Mouse (Mus musculus): ENCODE data around the gene Fbp1. TPM values are rescaled to one million over a fixed set of nuclear protein-coding genes. Genes with fewer than 3 reads are reported as not detected.
"Not testable (repeated sequence)": the region's sequence is repeated elsewhere in the genome, so short reads cannot be mapped to it uniquely, and the experiment has no call there.

Fbp1 gene
- 0.19 and 0.22 TPM in 2 replicates for polyA plus RNA-seq (2012; rRNA removed)

DNA sequence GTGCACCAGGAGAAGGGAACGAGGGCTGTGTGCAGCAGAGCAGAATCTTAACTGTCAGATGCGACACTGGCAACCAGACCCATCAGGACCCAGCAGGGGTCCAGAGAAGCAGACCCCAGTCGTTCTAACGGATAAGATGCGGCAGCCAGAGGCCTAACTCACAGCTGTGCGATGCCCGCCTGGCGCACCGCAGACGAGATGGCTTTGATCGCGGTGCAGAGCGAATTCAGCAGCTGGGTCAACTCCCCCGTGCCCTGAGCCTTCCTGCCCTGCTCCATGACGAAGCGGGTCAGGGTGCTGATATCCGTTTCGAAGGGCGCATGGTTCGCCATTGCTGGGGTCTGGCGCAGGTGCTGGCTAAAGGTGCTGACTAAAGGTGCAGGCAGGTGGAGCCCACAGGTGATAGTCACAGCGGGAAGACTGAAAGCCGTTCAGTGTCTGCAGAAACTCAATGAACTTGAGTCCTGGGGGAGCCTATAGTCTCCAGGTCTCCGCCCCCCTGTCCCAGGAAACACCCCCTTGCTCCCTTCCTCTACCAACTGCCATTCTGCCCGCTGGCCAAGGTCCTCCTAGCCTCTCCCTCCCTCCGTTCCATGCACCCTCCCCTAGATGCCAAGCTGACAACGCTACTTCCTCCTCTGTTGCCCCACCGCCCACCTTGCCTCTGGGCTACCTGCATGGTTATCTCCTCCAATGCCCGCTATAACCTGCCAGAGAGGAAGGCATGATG is at the start of gene Fbp1:
Gene Fbp1 (minus strand): TSS at position 571 of the 730 bp plus-strand sequence.
- no peak for DNase-seq (ENCODE audit: extremely low spot score in 1 of 2, low spot score in 1 of 2)

DNA sequence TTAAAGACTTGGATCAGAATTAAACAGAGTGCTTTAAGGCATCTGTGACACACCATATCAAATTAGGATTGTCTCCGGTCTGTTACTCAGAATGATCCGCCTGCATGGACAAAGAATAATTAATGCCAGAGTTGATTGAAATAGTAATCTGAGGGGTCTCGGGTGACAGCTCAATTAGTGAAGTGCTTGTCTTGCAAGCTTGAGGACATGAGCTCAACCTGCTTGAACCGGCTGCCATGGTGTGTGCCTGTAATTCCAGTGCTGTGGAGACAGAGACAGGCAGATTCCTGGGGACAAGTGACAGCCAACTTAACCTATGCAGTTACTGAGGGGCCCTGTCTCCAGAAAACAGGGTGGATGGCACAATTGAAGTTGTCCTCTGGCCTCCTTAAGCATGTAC is 44.4 kb upstream of the Fbp1 start:
- no peak for DNase-seq (ENCODE audit: extremely low spot score in 1 of 2, low spot score in 1 of 2)

DNA sequence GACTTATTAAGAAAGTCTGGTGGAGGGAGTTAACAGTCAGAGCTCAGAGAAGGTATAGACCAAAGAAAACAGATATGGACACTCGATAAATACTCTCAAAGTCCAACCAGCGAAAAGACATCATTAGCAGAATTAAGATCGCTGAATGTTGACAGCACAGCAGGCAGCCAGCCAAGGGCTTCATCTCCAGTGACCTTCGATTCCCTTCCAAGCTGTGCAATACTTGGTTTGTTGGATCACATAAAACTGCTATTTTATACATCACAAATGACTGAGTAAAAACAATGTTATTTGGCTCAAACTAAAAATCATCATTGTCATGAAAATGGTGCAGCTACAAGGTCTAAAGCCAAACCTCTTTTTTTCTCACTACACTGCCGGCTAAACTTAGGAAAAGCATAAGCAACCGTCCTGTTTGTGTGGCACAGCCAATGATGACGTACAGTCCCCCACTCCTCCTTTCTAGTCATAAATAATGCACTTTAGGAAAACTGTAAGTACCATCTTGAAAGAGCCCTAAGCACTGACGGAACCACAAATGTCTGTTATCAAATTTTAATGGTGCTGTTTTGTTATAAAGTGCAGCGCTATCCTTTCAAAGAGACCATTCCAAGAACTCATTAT is 41.8 kb upstream of the Fbp1 start:
- DNase-seq (ENCODE audit: extremely low spot score in 1 of 2, low spot score in 1 of 2) = no peak

DNA sequence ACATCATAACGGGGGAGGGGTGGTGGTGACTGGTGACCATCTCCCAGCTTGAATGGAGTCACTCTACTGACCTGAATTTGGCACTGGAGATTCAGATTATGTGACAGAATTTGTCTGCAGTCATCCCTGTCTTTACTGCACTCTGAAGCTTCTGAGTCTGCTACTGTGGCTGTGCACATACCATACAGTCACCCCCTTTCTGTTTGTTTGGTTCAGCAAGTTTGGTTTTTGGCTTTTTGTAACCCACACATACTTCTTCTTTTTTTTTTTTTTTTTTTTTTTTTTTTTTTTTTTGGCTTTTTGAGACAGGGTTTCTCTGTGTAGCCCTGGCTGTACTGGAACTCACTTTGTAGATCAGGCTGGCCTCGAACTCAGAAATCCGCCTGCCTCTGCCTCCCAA is 41.1 kb upstream of the Fbp1 start:
- DNase-seq (ENCODE audit: extremely low spot score in 1 of 2, low spot score in 1 of 2) = not testable (repeated sequence)

DNA sequence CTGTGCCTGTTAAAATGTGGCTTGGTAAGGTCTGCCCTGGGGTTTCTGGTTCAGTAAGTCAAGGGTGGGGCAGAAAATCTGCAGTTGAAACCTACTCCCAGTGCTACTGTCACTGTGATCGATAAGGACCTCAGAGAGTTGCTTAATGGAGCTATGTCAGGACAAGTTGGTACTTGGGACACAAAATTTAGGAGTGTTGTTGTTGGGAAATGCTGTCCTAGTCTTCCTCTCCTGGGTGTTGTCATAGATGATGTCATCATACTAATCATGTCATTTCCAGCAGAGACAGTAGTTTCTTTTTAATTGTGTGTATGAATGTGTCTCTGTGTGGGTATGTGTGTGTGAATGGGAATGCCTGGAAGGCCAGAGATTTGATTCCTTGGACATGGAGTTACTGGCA is 39.4 kb upstream of the Fbp1 start:
- DNase-seq (ENCODE audit: extremely low spot score in 1 of 2, low spot score in 1 of 2) = no peak

DNA sequence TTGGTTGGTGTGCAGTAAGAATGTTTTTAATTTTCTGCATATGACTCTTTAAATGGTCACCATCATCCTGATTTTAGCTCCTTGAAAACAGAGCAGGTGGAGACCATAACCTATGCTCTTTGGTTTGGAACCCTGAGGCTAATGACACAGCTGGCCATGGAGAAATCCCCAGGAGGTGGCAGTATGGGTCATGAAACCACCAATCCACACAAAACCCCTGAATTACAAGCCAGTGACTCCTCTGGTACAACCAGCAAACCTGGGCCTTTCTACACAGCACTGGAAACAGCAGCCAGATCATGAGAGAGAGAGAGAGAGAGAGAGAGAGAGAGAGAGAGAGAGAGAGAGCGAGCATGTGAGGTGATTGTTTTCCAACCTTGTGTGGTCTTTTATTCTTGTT is 38.4 kb upstream of the Fbp1 start:
- peak in 1 of 2 experiments; percentile 74 for DNase-seq (ENCODE audit: extremely low spot score in 1 of 2, low spot score in 1 of 2)

DNA sequence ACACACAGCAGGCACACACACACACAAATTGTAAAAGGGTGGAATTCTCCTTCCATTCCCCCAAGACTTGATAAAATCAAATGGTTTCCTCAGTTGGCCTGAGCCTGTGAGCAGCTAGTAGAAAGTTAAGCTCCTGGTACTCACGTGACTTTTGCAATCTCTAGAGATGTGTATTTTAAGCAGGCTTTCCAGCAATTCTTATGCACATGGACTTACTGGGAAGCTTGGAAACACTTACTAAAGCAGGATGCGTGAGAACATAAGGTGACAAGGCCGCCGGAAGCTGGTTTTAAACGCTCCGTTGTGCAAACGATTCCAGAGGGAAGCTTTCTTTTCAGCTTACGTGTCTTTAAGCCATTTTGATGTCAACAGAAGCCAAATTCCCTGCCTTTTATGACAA is 35.1 kb upstream of the Fbp1 start:
- DNase-seq (ENCODE audit: extremely low spot score in 1 of 2, low spot score in 1 of 2) = no peak

DNA sequence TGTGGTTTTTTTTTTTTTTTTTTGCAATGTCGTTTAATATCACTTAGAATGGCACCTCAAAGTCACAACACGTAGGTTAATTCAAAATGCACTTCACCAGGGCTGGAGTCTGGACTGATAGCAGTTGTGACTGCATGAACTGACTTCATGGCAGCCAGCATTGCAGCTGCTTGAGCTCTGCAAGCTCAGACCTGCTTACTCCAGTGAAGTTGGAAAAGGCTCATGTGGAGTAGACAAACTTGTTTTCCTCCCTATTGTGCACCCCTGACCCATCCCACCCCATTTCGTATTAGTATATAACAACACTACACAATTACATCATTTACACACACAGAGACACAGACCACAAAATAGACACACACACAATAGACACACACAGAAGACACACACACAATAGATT is 34.6 kb upstream of the Fbp1 start:
- DNase-seq (ENCODE audit: extremely low spot score in 1 of 2, low spot score in 1 of 2) = no peak

DNA sequence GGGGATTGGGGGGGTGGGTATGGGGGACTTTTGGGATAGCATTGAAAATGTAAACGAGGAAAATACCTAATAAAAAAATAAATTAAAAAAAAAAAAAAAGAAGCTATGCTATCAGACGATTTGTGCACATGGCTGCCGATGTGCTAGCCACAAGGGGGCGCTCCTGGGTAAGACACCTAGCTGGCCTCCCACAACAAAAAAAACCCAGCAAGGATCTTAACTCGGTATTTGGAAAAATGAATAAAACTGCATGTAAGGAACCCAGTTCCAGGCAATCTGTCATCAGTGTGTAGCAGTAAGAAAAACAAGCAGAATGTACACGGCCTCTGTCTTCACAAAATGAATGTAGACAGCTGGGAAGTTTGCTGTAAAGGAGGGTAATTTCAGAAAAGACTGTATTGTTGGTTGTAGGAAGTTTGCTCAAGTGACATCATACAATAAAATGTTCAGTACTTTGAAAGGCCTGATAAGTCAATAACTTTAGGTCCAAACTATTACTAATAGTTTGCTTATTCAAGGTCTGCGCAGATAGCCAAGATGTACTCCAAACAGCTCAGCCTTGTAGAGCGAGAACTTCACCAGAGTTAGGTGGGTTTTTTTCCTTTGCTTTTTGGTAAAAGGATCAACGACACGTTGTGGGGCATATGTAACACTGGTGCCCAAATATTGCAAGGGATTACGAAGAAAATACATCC is 31.7 kb upstream of the Fbp1 start:
- peak; percentile 51 to 90 for DNase-seq (ENCODE audit: extremely low spot score in 1 of 2, low spot score in 1 of 2)

DNA sequence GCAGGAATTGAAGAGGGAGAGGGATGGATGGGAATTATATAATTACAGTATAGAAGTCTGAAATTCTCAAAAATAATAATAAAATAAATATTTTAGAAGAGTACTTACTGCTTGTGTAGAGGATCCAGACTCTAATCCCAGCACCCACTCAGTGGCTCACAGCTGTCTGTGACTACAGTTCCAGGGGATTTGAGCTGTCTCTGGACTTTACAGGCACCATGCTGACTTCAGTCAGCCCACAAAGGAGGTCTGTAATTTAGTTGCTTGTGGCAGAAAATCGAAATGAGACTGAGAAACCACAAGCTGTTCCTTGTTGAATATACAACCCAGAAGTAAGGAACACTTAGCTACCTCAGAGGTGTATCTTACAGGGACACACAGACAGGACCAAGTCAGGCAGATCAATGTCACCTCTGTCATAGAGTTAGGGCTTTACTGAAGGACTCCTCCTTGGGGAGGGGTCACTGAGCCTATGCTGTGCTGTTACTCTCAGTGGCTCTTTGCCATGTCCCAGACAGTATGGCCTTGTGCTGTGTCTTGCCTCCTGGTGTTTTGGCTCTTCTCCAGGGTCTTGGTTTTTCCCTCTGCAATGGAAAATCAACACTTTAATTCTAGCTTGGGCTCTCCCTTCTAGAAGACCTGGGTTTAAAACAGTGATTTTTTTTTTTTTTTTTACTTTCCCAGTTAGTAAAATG is 29.5 kb upstream of the Fbp1 start:
- DNase-seq (ENCODE audit: extremely low spot score in 1 of 2, low spot score in 1 of 2) = no peak

DNA sequence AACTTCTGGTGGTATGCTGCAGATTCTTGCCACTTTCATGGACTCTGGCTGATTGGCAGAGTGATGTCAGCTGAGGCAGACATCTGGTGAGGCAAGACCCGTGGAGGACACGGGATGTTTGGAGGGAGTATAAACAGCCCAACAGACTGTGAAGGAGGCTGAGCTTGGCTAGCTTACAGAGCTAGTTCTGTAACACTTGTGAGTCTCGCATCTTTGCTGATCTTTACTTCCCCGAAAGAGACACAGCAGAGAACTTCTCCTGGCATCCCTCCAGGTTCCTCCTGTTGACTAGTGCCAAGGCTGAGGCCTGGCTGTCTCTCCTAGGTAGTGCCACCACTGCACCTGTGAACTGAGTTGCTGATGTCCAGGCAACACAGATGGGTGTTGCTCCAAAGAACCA is 28.6 kb upstream of the Fbp1 start:
- DNase-seq (ENCODE audit: extremely low spot score in 1 of 2, low spot score in 1 of 2) = no peak

DNA sequence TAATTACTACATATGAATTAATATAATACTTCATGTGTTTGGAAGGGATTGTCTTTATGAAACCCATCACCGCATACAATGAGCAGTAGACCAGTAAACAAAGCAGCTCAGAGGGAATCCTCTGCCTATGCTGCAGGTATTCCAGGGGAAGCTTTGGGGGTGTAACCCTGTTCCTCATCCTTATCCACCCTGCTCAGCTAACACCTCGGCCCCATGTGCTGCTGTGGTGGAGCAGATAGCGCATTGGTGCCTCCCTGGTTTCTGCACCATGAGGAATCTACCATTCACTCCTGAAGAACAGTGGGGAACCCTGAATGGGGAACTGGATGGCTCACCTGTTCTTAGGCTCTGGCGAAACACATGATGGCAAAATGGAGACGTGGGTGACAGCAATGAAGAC is 23.5 kb upstream of the Fbp1 start:
- no peak for DNase-seq (ENCODE audit: extremely low spot score in 1 of 2, low spot score in 1 of 2)

DNA sequence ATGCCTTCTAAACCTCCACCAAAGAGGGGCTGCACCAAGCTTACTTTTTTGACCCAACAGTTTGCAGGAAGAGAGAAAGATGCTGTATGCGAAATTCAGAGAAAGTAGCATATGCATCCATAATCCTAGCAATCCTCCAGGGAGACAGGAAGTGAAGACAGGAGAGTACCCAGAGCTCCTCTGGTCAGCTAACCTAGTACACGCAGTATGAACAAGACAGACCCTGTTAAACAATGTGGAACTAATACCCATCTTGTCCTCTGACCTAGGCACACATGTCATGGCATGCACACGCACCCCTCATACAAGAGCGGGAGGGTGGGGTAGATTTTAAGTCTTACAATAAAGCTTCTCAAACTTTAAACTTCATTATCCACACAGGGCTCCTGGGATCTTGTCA is 22.1 kb upstream of the Fbp1 start:
- no peak for DNase-seq (ENCODE audit: extremely low spot score in 1 of 2, low spot score in 1 of 2)

DNA sequence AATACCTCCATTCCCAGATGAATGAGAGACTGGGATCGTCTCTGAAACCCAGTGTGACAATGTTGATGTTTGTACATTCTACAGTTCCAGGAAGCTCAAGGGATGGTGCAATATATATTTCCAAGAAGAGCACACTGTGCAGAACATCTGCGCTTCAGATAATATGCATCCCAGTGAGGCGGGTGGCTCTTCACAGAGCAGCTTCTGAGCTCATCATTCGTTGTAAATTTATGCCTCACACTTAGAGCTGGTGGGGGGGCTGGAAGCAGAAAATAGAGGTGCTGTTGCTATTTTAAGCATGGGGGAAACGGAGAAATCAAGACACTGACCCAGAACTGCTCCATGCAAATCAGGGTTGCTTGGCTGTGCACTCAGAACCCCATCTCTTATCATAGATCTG is 21.7 kb upstream of the Fbp1 start:
- DNase-seq (ENCODE audit: extremely low spot score in 1 of 2, low spot score in 1 of 2) = peak; percentile 74 to 82

DNA sequence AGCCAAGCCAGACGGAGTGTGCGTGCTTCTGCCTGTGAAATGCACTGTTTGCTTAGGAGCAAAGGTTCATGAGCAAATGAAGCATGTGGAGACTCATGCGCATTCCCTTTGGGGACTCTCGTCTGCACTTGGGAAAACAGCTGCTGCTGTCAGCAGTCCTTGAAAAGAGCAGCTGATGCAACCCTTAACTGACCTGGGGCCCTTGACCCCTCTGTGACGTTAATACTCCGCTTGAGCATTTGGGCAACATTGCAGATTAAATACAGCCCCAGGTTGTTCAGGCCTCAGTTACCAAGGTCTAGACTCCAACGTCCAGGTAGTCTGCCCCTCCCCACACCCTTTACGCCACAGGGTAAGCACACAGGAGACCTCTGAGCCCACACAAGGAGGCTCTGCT is 20.1 kb upstream of the Fbp1 start:
- DNase-seq (ENCODE audit: extremely low spot score in 1 of 2, low spot score in 1 of 2) = no peak

DNA sequence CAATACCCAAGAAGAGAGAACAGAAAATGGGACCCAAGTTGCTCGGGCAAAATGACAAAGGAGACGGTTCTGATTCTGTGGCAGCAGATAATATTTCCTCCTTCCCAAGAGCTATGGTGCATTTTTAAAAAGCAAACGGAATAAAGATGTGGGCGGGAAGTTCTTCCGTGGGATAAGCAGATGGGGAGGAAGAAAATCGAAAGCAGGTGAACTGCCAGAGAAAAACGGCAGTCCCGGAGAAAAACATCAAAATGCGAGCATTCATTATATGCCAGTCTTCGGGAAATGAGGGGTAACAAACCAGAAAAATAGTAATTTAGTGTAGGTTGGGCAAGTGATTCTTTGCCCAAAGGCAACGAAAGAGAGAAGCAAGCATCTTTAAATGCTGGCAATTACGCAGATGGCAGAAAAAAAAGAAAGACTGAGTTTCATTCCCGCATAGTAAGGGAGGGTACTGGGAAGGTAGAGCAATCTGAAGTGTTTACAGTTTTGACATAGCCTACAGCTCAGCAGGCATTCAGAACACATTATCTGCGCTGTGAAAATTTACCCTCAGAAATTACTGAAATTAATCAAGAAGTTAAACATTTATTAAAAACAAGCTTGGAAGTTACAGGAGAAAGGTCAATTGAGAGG is 19.6 kb upstream of the Fbp1 start:
- DNase-seq (ENCODE audit: extremely low spot score in 1 of 2, low spot score in 1 of 2) = peak in 1 of 2 experiments; percentile 67

DNA sequence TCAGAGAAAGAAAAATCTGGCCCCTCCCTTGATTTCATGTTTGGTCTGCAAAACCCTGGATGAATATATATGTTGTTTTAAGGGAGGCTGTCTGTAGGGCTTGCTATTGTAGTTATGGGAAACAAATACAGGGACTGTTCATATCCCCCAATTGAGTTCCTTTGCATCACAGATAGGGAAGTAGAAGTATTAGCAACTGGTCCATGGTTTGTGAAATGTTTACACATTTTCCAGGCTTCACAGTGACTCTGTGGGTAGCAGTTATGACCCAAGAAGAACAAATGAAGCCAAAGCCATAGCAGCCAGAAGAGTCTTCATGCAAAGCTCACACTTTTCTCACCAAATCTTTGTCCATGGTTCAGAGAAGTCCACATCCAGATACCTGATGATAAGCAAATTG is 13.1 kb upstream of the Fbp1 start:
- DNase-seq (ENCODE audit: extremely low spot score in 1 of 2, low spot score in 1 of 2) = no peak

DNA sequence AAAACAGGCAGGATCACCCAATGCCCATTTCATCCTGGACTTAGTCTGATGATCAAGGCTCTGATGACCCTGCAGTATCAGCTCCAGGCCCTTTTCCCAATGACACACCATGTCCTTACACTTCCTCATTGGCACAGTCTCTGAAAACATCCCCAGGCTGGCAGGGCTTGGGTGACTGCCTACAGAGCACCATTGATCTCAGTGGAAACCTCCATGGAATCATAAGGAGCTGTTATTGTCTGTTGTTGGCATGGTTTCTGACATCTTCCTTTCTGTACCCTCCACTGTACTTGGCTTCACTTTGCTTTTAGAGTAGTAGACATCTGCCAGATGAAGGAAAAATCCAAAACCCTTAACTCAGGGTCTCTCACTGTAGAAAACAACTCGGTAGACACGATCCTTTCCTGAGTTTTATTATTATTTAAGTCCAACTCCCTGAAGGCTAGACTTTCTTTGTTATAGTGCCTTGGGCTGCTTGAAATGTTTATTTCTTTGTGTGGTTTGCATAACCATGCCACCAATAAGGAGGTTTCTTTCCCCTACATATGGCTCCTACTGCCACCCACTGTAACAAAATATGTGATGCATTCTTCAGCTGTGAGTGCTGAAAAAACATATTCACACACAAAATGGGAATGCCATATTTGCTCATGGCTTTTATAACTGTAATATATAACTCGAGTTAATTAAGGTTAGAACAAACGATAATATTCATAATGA is 10.0 kb upstream of the Fbp1 start:
- peak in 1 of 2 experiments; percentile 23 for DNase-seq (ENCODE audit: extremely low spot score in 1 of 2, low spot score in 1 of 2)

DNA sequence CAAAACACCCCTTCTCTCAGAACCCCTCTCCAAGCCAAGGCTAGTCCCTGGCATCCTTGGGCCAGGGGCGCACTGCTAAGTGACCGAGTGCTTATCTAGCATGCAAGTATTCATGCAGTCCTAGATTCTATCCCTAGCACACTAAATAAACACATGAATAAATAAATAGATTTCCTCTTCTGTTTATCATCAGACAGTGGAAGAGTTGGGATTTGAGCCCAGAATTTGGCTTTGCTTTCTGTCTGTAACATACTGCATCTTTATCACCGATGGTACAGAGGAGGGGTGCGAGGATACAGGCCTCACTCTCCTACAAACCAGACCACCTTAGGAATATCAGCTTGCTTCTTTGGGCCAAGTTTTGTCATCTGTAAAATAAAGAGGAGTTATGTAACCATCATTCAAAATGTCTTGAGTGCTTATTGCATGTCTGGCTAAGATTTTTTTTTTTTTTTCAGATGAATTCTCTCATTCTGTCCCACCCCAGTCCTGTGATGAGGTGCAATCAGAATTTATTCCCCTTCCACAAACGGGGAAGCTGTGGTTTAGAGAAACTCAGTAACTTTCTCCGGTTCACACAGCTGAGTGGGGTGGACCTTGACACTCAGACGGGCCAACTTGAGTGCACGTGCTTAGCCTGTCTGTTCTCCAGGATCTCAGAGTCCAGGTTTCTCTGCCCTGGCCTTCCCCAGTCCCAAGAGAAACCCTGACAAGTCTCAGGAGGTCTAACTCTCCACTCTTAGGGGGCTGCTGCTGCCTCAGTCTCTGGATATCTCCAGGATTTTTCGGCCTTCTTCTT is 5.2 kb upstream of the Fbp1 start:
- DNase-seq (ENCODE audit: extremely low spot score in 1 of 2, low spot score in 1 of 2) = no peak
